Mouse (Mus musculus): ENCODE data around the gene A230072I06Rik. TPM values are rescaled to one million over a fixed set of nuclear protein-coding genes. Genes with fewer than 3 reads are reported as not detected.
A peak's percentile ranks its signal among the peaks of the same experiment; 100 is the strongest.

A230072I06Rik gene
- polyA plus RNA-seq (2016; fragmentation: Nextera tagmentation; extraction: Ambion mirVana): not detected in 2 replicates

GRCm38 (mm10) chr8:12278663-12279312, at the start of gene A230072I06Rik:
Gene A230072I06Rik, plus strand, starts transcription at chr8:12278819.
- Histone ChIP-seq H3K27me3 (no peaks in the 10 kb centered on the region), H3K9ac (no peak within 1 kb of the TSS), H3K9me3 (no peaks in the 10 kb centered on the region), H3K4me3 (no peak within 1 kb of the TSS), H3K27ac (peak within 1 kb of the TSS; percentile 60; the same call in 1 of the 2 replicates), H3K4me1 (peaks cover 16% of the 10 kb centered on the region), H3K4me2 (replicated peaks) (no peak within 1 kb of the TSS), H3K36me3 (no peaks in the 10 kb centered on the region)
- ATAC-seq (ENCODE audit: insufficient number of reproducible peaks, insufficient read depth, low FRiP score, low TSS enrichment): no peak; the same call in 1 of the 2 replicates
- WGBS: 27% methylated on average over 12 of the region's 12 CpGs

GRCm38 (mm10) chr8:12234039-12234438, 44.6 kb upstream of the A230072I06Rik start:
- peaks cover 14% of the 10 kb centered on the region for H3K4me1 ChIP-seq
- 10% methylated on average over 11 of the region's 11 CpGs for WGBS
- peak; percentile 83 for ATAC-seq (ENCODE audit: insufficient number of reproducible peaks, insufficient read depth, low FRiP score, low TSS enrichment)
- H3K9ac ChIP-seq: no peak overlapping the region
- no peaks in the 10 kb centered on the region for H3K9me3 ChIP-seq
- no peaks in the 10 kb centered on the region for H3K36me3 ChIP-seq
- H3K4me2 ChIP-seq (replicated peaks): no peak overlapping the region
- no peak overlapping the region for H3K27ac ChIP-seq
- no peak overlapping the region for H3K4me3 ChIP-seq
- H3K27me3 ChIP-seq: no peaks in the 10 kb centered on the region

- ATAC-seq (ENCODE audit: insufficient number of reproducible peaks, insufficient read depth, low FRiP score, low TSS enrichment): no peak
- Histone ChIP-seq H3K9ac (no peak overlapping the region), H3K27ac (no peak overlapping the region), H3K4me2 (replicated peaks) (no peak overlapping the region), H3K9me3 (no peaks in the 10 kb centered on the region), H3K27me3 (no peaks in the 10 kb centered on the region), H3K4me1 (peaks cover 11% of the 10 kb centered on the region), H3K4me3 (no peak overlapping the region), H3K36me3 (no peaks in the 10 kb centered on the region)
- WGBS: 74% methylated on average over 7 of the region's 7 CpGs
These were observed 39.8 kb upstream of the A230072I06Rik start for GRCm38 (mm10) chr8:12238775-12239174.

- Histone ChIP-seq H3K9me3 (no peaks in the 10 kb centered on the region), H3K4me3 (no peak overlapping the region), H3K4me1 (0 out of 2 replicates have a peak, but pooled peaks cover 4% of the 10 kb centered on the region), H3K27ac (no peak overlapping the region), H3K27me3 (no peaks in the 10 kb centered on the region), H3K4me2 (replicated peaks) (no peak overlapping the region), H3K9ac (no peak overlapping the region), H3K36me3 (no peaks in the 10 kb centered on the region)
- no peak for ATAC-seq (ENCODE audit: insufficient number of reproducible peaks, insufficient read depth, low FRiP score, low TSS enrichment)
- WGBS: 70% methylated on average over 9 of the region's 9 CpGs
These were observed 38.5 kb upstream of the A230072I06Rik start for GRCm38 (mm10) chr8:12240143-12240542.

- no peaks in the 10 kb centered on the region for H3K27me3 ChIP-seq
These were observed 34.9 kb upstream of the A230072I06Rik start for GRCm38 (mm10) chr8:12243746-12244145.

GRCm38 (mm10) chr8:12259890-12260289, 18.7 kb upstream of the A230072I06Rik start:
- no peak overlapping the region for H3K4me3 ChIP-seq
- no peak for ATAC-seq (ENCODE audit: insufficient number of reproducible peaks, insufficient read depth, low FRiP score, low TSS enrichment)
- no peak overlapping the region for H3K4me2 ChIP-seq (replicated peaks)
- 0 out of 2 replicates have a peak, but pooled peaks cover 3% of the 10 kb centered on the region for H3K27me3 ChIP-seq
- no peak overlapping the region for H3K9ac ChIP-seq
- H3K36me3 ChIP-seq: no peaks in the 10 kb centered on the region
- H3K4me1 ChIP-seq: no peaks in the 10 kb centered on the region
- 81% methylated on average over 2 of the region's 2 CpGs for WGBS
- H3K9me3 ChIP-seq: no peaks in the 10 kb centered on the region
- H3K27ac ChIP-seq: no peak overlapping the region

More at GRCm38 (mm10) chr8:12243746-12244145, 34.9 kb upstream of the A230072I06Rik start:
- no peak overlapping the region for H3K27ac ChIP-seq
- 87% methylated on average over 1 of the region's 1 CpGs for WGBS
- H3K9me3 ChIP-seq: no peaks in the 10 kb centered on the region
- no peak overlapping the region for H3K4me2 ChIP-seq (replicated peaks)
- no peak for ATAC-seq (ENCODE audit: insufficient number of reproducible peaks, insufficient read depth, low FRiP score, low TSS enrichment)
- no peak overlapping the region for H3K9ac ChIP-seq
- H3K4me1 ChIP-seq: 0 out of 2 replicates have a peak, but pooled peaks cover 4% of the 10 kb centered on the region
- H3K36me3 ChIP-seq: no peaks in the 10 kb centered on the region
- H3K4me3 ChIP-seq: no peak overlapping the region

GRCm38 (mm10) chr8:12260476-12261029, 18.1 kb upstream of the A230072I06Rik start:
- no peak overlapping the region for H3K4me3 ChIP-seq
- H3K4me2 ChIP-seq (replicated peaks): no peak overlapping the region
- no peak overlapping the region for H3K27ac ChIP-seq
- no peaks in the 10 kb centered on the region for H3K36me3 ChIP-seq
- WGBS: 61% methylated on average over 6 of the region's 6 CpGs
- no peak overlapping the region for H3K9ac ChIP-seq
- no peaks in the 10 kb centered on the region for H3K9me3 ChIP-seq
- 0 out of 2 replicates have a peak, but pooled peaks cover 3% of the 10 kb centered on the region for H3K27me3 ChIP-seq
- ATAC-seq (ENCODE audit: insufficient number of reproducible peaks, insufficient read depth, low FRiP score, low TSS enrichment): no peak
- no peaks in the 10 kb centered on the region for H3K4me1 ChIP-seq

GRCm38 (mm10) chr8:12261556-12261955, 17.1 kb upstream of the A230072I06Rik start:
- H3K27ac ChIP-seq: no peak overlapping the region
- H3K9ac ChIP-seq: no peak overlapping the region
- H3K9me3 ChIP-seq: no peaks in the 10 kb centered on the region
- no peaks in the 10 kb centered on the region for H3K36me3 ChIP-seq
- WGBS: 63% methylated on average over 4 of the region's 4 CpGs
- no peaks in the 10 kb centered on the region for H3K4me1 ChIP-seq
- ATAC-seq (ENCODE audit: insufficient number of reproducible peaks, insufficient read depth, low FRiP score, low TSS enrichment): no peak
- no peak overlapping the region for H3K4me3 ChIP-seq
- 0 out of 2 replicates have a peak, but pooled peaks cover 3% of the 10 kb centered on the region for H3K27me3 ChIP-seq
- no peak overlapping the region for H3K4me2 ChIP-seq (replicated peaks)

- no peak overlapping the region for H3K9ac ChIP-seq
- H3K36me3 ChIP-seq: no peaks in the 10 kb centered on the region
- ATAC-seq (ENCODE audit: insufficient number of reproducible peaks, insufficient read depth, low FRiP score, low TSS enrichment): no peak
- no peak overlapping the region for H3K27ac ChIP-seq
- H3K27me3 ChIP-seq: no peaks in the 10 kb centered on the region
- no peaks in the 10 kb centered on the region for H3K9me3 ChIP-seq
- 97% methylated on average over 8 of the region's 8 CpGs for WGBS
- H3K4me2 ChIP-seq (replicated peaks): no peak overlapping the region
- no peak overlapping the region for H3K4me3 ChIP-seq
- no peaks in the 10 kb centered on the region for H3K4me1 ChIP-seq
These were observed 13.6 kb upstream of the A230072I06Rik start for GRCm38 (mm10) chr8:12264996-12265395.

- Histone ChIP-seq H3K27me3 (no peaks in the 10 kb centered on the region), H3K27ac (no peak overlapping the region), H3K9ac (no peak overlapping the region), H3K4me2 (replicated peaks) (no peak overlapping the region), H3K36me3 (no peaks in the 10 kb centered on the region), H3K4me1 (no peaks in the 10 kb centered on the region), H3K9me3 (no peaks in the 10 kb centered on the region), H3K4me3 (no peak overlapping the region)
- no peak for ATAC-seq (ENCODE audit: insufficient number of reproducible peaks, insufficient read depth, low FRiP score, low TSS enrichment)
- 64% methylated on average over 5 of the region's 5 CpGs for WGBS
These were observed 10.8 kb upstream of the A230072I06Rik start for GRCm38 (mm10) chr8:12267863-12268262.

- 42% methylated on average over 14 of the region's 14 CpGs for WGBS
- no peak overlapping the region for H3K4me2 ChIP-seq (replicated peaks)
These were observed 10.3 kb upstream of the A230072I06Rik start for GRCm38 (mm10) chr8:12268306-12268829.

More at GRCm38 (mm10) chr8:12268306-12268829, 10.3 kb upstream of the A230072I06Rik start:
- Histone ChIP-seq H3K27me3 (no peaks in the 10 kb centered on the region), H3K9ac (no peak overlapping the region), H3K9me3 (no peaks in the 10 kb centered on the region), H3K27ac (no peak overlapping the region), H3K4me1 (no peaks in the 10 kb centered on the region), H3K4me3 (no peak overlapping the region), H3K36me3 (no peaks in the 10 kb centered on the region)
- ATAC-seq (ENCODE audit: insufficient number of reproducible peaks, insufficient read depth, low FRiP score, low TSS enrichment): no peak

All from embryonic facial prominence, embryonic 12.5 days (tissue).